Mouse (Mus musculus): ENCODE measurements around the gene C1qtnf9. TPM values are rescaled to one million over a fixed set of nuclear protein-coding genes. Genes with fewer than 3 reads are reported as not detected.

C1qtnf9 gene
- polyA plus RNA-seq, 1 experiment from 2014 or later, result not detected

- ATAC-seq, result no peak
- no peak for DNase-seq (ENCODE audit: low spot score)
- 97% methylated on average over 13 of the region's 13 CpGs for WGBS
- H3K27ac ChIP-seq (ENCODE audit: low read depth, low read length), result no peak overlapping the region
- no peak overlapping the region for H3K4me2 ChIP-seq (ENCODE audit: low read length)
- no peaks in the 10 kb centered on the region for H3K27me3 ChIP-seq (replicated peaks; ENCODE audit: control insufficient read depth, insufficient read depth, low read length)
- H3K36me3 ChIP-seq (ENCODE audit: control insufficient read depth, insufficient read depth, low read length), result peaks cover 38% of the 10 kb centered on the region
- H3K9ac ChIP-seq (ENCODE audit: low read length), result no peak overlapping the region
- H3K9me3 ChIP-seq (replicated peaks; ENCODE audit: control insufficient read depth, low read length), result no peaks in the 10 kb centered on the region
- H3K4me1 ChIP-seq (ENCODE audit: control insufficient read depth, insufficient read depth, low read length), result no peaks in the 10 kb centered on the region
- H3K4me3 ChIP-seq (ENCODE audit: low read depth, low read length), result no peak overlapping the region
These were observed 34.1 kb downstream of the C1qtnf9 start for GRCm38 (mm10) chr14:60802026-60802425.

GRCm38 (mm10) chr14:60804978-60805377 lies 37.0 kb downstream of the C1qtnf9 start:
- ATAC-seq (no peak), DNase-seq (ENCODE audit: low spot score) (no peak)
- Histone ChIP-seq H3K27ac (ENCODE audit: low read depth, low read length) (no peak overlapping the region), H3K27me3 (replicated peaks; ENCODE audit: control insufficient read depth, insufficient read depth, low read length) (no peaks in the 10 kb centered on the region), H3K9me3 (replicated peaks; ENCODE audit: control insufficient read depth, low read length) (no peaks in the 10 kb centered on the region), H3K4me3 (ENCODE audit: low read depth, low read length) (no peak overlapping the region), H3K4me1 (ENCODE audit: control insufficient read depth, insufficient read depth, low read length) (no peaks in the 10 kb centered on the region), H3K36me3 (ENCODE audit: control insufficient read depth, insufficient read depth, low read length) (peaks cover 24% of the 10 kb centered on the region), H3K4me2 (ENCODE audit: low read length) (no peak overlapping the region), H3K9ac (ENCODE audit: low read length) (no peak overlapping the region)
- 91% methylated on average over 9 of the region's 9 CpGs for WGBS

GRCm38 (mm10) chr14:60805871-60806270 lies 37.9 kb downstream of the C1qtnf9 start:
- Histone ChIP-seq H3K9me3 (replicated peaks; ENCODE audit: control insufficient read depth, low read length) (no peaks in the 10 kb centered on the region), H3K9ac (ENCODE audit: low read length) (no peak overlapping the region), H3K27me3 (replicated peaks; ENCODE audit: control insufficient read depth, insufficient read depth, low read length) (no peaks in the 10 kb centered on the region), H3K4me1 (ENCODE audit: control insufficient read depth, insufficient read depth, low read length) (no peaks in the 10 kb centered on the region), H3K4me3 (ENCODE audit: low read depth, low read length) (no peak overlapping the region), H3K4me2 (ENCODE audit: low read length) (no peak overlapping the region), H3K27ac (ENCODE audit: low read depth, low read length) (no peak overlapping the region), H3K36me3 (ENCODE audit: control insufficient read depth, insufficient read depth, low read length) (peaks cover 24% of the 10 kb centered on the region)
- DNase-seq (ENCODE audit: low spot score) (no peak), ATAC-seq (no peak)
- 95% methylated on average over 1 of the region's 1 CpGs for WGBS

DNA sequence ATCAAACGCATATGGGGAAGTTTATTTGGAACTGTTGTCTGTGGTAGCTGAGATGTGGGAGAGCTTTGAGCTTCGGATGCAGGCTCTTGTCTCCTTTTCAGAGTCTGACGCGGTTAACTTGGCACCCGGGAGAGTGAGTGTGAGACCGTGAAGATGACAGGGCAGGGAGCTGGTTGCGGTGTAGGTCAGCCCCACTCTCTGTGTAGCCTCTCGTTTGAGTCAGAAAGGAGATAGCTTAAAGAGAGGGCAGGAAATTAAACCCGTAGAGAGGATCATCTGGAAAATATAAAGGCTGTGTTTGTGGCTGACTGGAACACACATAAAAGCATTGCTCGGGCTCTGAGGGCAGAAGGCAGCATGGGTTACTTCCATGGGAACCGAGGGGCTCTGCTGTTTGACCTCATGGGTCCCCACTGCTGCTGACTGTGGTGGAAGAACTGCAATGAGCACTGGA lies 39.0 kb downstream of the C1qtnf9 start:
- Histone ChIP-seq H3K36me3 (ENCODE audit: control insufficient read depth, insufficient read depth, low read length) (peaks cover 24% of the 10 kb centered on the region), H3K4me1 (ENCODE audit: control insufficient read depth, insufficient read depth, low read length) (no peaks in the 10 kb centered on the region), H3K9ac (ENCODE audit: low read length) (no peak overlapping the region), H3K27me3 (replicated peaks; ENCODE audit: control insufficient read depth, insufficient read depth, low read length) (no peaks in the 10 kb centered on the region), H3K4me2 (ENCODE audit: low read length) (no peak overlapping the region), H3K4me3 (ENCODE audit: low read depth, low read length) (no peak overlapping the region), H3K27ac (ENCODE audit: low read depth, low read length) (no peak overlapping the region), H3K9me3 (replicated peaks; ENCODE audit: control insufficient read depth, low read length) (no peaks in the 10 kb centered on the region)
- DNase-seq (ENCODE audit: low spot score), result no peak
- 68% methylated on average over 11 of the region's 11 CpGs for WGBS
- no peak for ATAC-seq

- H3K9me3 ChIP-seq (replicated peaks; ENCODE audit: control insufficient read depth, low read length), result no peaks in the 10 kb centered on the region
These were observed 41.9 kb downstream of the C1qtnf9 start for GRCm38 (mm10) chr14:60809881-60810280.

GRCm38 (mm10) chr14:60811547-60811946 lies 43.6 kb downstream of the C1qtnf9 start:
- Histone ChIP-seq H3K27me3 (replicated peaks; ENCODE audit: control insufficient read depth, insufficient read depth, low read length) (no peaks in the 10 kb centered on the region), H3K27ac (ENCODE audit: low read depth, low read length) (no peak overlapping the region), H3K9ac (ENCODE audit: low read length) (no peak overlapping the region), H3K4me2 (ENCODE audit: low read length) (no peak overlapping the region), H3K4me3 (ENCODE audit: low read depth, low read length) (no peak overlapping the region), H3K4me1 (ENCODE audit: control insufficient read depth, insufficient read depth, low read length) (no peaks in the 10 kb centered on the region), H3K9me3 (replicated peaks; ENCODE audit: control insufficient read depth, low read length) (no peaks in the 10 kb centered on the region), H3K36me3 (ENCODE audit: control insufficient read depth, insufficient read depth, low read length) (peaks cover 20% of the 10 kb centered on the region; the same call in 1 of the 2 replicates)
- ATAC-seq (no peak), DNase-seq (ENCODE audit: low spot score) (no peak)
- 93% methylated on average over 4 of the region's 4 CpGs for WGBS

More at GRCm38 (mm10) chr14:60809881-60810280, 41.9 kb downstream of the C1qtnf9 start:
- Histone ChIP-seq H3K4me2 (ENCODE audit: low read length) (no peak overlapping the region), H3K27ac (ENCODE audit: low read depth, low read length) (no peak overlapping the region), H3K4me1 (ENCODE audit: control insufficient read depth, insufficient read depth, low read length) (no peaks in the 10 kb centered on the region), H3K27me3 (replicated peaks; ENCODE audit: control insufficient read depth, insufficient read depth, low read length) (no peaks in the 10 kb centered on the region), H3K9ac (ENCODE audit: low read length) (no peak overlapping the region), H3K4me3 (ENCODE audit: low read depth, low read length) (no peak overlapping the region), H3K36me3 (ENCODE audit: control insufficient read depth, insufficient read depth, low read length) (peaks cover 17% of the 10 kb centered on the region; the same call in 1 of the 2 replicates)
- no peak for DNase-seq (ENCODE audit: low spot score)
- ATAC-seq, result no peak
- 94% methylated on average over 8 of the region's 8 CpGs for WGBS

DNA sequence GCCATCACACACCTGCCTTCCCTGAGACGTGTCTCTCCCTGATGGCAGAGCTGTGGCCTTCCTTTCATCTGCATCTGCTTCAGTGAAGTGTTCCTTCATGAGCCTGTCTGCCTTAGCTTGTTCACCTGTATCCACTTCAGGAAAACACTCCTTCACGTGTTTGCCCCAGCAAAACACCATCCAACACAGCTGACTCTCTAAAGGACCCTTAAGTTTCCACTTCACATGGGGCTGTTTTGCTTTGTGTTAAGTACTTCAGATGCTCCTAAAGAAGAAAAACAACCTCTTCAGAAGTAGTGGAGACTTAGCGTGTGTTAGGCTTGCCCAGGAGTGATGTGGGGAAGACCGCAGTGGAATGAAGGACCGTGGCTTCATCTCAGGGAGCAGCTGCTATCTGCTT lies 47.2 kb downstream of the C1qtnf9 start:
- no peak for ATAC-seq
- H3K9ac ChIP-seq (ENCODE audit: low read length), result no peak overlapping the region
- DNase-seq (ENCODE audit: low spot score), result no peak
- WGBS, result 92% methylated on average over 5 of the region's 5 CpGs
- no peaks in the 10 kb centered on the region for H3K27me3 ChIP-seq (replicated peaks; ENCODE audit: control insufficient read depth, insufficient read depth, low read length)
- H3K4me2 ChIP-seq (ENCODE audit: low read length), result no peak overlapping the region
- H3K36me3 ChIP-seq (ENCODE audit: control insufficient read depth, insufficient read depth, low read length), result peaks cover 20% of the 10 kb centered on the region; the same call in 1 of the 2 replicates
- no peak overlapping the region for H3K27ac ChIP-seq (ENCODE audit: low read depth, low read length)
- H3K4me3 ChIP-seq (ENCODE audit: low read depth, low read length), result no peak overlapping the region
- no peaks in the 10 kb centered on the region for H3K4me1 ChIP-seq (ENCODE audit: control insufficient read depth, insufficient read depth, low read length)
- no peaks in the 10 kb centered on the region for H3K9me3 ChIP-seq (replicated peaks; ENCODE audit: control insufficient read depth, low read length)

DNA sequence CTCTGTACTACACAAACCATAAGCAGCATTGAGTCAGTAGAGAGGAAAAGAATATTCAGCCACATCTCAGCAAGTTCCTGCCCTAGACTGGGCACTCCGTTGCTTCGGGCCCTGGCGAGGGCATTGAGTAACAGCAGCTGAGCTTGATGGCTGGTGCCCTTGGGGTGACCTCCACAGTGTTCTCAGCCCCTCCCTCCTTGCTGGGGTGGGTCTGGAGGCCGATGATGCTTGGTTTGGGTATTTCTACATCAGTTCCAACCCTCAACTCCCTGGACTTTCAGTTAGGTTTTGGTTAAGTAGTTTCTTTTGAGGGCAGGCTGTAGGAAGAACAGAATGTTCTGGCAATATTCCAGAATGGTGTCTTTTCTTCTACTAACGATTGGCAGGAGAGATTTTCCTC lies 50.1 kb downstream of the C1qtnf9 start:
- no peak for DNase-seq (ENCODE audit: low spot score)
- 74% methylated on average over 5 of the region's 5 CpGs for WGBS
- no peak overlapping the region for H3K9ac ChIP-seq (ENCODE audit: low read length)

DNA sequence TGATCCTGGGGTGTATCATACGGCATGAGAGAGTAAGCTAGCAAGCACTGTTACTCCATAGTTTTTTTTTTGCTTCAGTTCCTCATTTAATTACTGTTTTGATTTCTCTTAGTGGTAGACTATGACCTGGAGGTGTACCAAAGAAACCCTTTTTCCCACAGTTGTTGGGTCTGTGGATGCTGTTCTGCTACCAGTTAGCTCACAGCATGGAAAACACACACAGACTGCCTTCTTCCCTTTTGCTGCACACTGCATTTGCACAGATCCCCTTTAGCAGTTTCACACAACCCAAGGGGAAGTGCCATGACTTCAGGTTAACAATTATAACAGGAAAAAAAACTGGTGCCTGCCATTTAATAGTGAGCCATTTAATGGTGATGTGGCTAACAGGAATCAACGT lies 62.2 kb downstream of the C1qtnf9 start:
- Histone ChIP-seq H3K4me1 (ENCODE audit: control insufficient read depth, insufficient read depth, low read length) (no peaks in the 10 kb centered on the region), H3K27me3 (replicated peaks; ENCODE audit: control insufficient read depth, insufficient read depth, low read length) (no peaks in the 10 kb centered on the region), H3K4me2 (ENCODE audit: low read length) (no peak overlapping the region), H3K27ac (ENCODE audit: low read depth, low read length) (no peak overlapping the region), H3K4me3 (ENCODE audit: low read depth, low read length) (no peak overlapping the region), H3K36me3 (ENCODE audit: control insufficient read depth, insufficient read depth, low read length) (peaks cover 29% of the 10 kb centered on the region), H3K9me3 (replicated peaks; ENCODE audit: control insufficient read depth, low read length) (peaks cover 7% of the 10 kb centered on the region; the same call in 1 of the 2 replicates), H3K9ac (ENCODE audit: low read length) (no peak overlapping the region)
- 91% methylated on average over 2 of the region's 2 CpGs for WGBS
- ATAC-seq (no peak), DNase-seq (ENCODE audit: low spot score) (no peak)

More for the DNA sequence above, 50.1 kb downstream of the C1qtnf9 start:
- H3K9me3 ChIP-seq (replicated peaks; ENCODE audit: control insufficient read depth, low read length), result no peaks in the 10 kb centered on the region
- no peak for ATAC-seq
- no peak overlapping the region for H3K4me3 ChIP-seq (ENCODE audit: low read depth, low read length)
- H3K36me3 ChIP-seq (ENCODE audit: control insufficient read depth, insufficient read depth, low read length), result peaks cover 9% of the 10 kb centered on the region; the same call in 1 of the 2 replicates
- no peak overlapping the region for H3K4me2 ChIP-seq (ENCODE audit: low read length)
- no peaks in the 10 kb centered on the region for H3K27me3 ChIP-seq (replicated peaks; ENCODE audit: control insufficient read depth, insufficient read depth, low read length)
- no peak overlapping the region for H3K27ac ChIP-seq (ENCODE audit: low read depth, low read length)
- H3K4me1 ChIP-seq (ENCODE audit: control insufficient read depth, insufficient read depth, low read length), result no peaks in the 10 kb centered on the region
